8 mouse cellular contexts compared by ENCODE assay signal in the genomic region with DNA sequence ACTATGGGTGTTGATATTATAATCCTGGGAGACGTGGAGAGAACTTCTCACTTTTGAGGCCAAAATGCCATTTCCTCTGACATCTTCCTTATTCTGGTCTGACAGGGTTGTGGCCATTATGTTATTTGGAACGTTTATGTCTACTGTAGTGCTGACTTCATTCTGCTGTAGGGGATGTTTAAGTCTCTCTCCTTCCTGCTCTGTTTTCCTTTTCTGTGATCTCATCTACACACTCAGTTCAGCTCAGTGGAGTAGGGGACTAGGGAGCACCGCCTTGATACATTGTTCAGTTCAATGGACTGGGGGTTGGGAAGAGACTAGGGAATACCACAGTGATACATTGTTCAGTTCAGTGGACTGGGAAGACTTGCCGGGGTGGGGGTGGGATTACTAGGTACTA. TPM values are rescaled to one million over a fixed set of nuclear protein-coding genes. Genes with fewer than 3 reads are reported as not detected.
A peak's percentile ranks its signal among the peaks of the same experiment; 100 is the strongest.
DNase-seq lines count a peak whose midpoint lies in the region; ATAC-seq and TF ChIP-seq lines count a peak whose summit lies in the region.

No protein-coding gene starts in this region.

- TF ChIP-seq POLR2A in lung, adult 2 months (IDR thresholded peaks at IDR 0.05; ENCODE audit: borderline replicate concordance, extremely low read depth, low read depth, low read length) = no peak

- no peak overlapping the region for H3K4me2 ChIP-seq in forebrain, embryonic 13.5 days
- no peak overlapping the region for H3K4me2 ChIP-seq in forebrain, embryonic 15.5 days (replicated peaks)
- H3K4me2 ChIP-seq in lung, embryonic 14.5 days = no peak overlapping the region

- H3K4me3 ChIP-seq in forebrain, embryonic 13.5 days = no peak overlapping the region
- no peak overlapping the region for H3K4me3 ChIP-seq in forebrain, embryonic 15.5 days
- no peak overlapping the region for H3K4me3 ChIP-seq in lung, embryonic 14.5 days (ENCODE audit: low read depth, low read length)
- H3K4me3 ChIP-seq in lung, adult 2 months (replicated peaks; ENCODE audit: extremely low read depth, low read depth, low read length) = no peak overlapping the region

- no peak for TF ChIP-seq CTCF in lung, embryonic 14.5 days (IDR thresholded peaks at IDR 0.05; ENCODE audit: low read depth)
- TF ChIP-seq CTCF in lung, adult 2 months (IDR thresholded peaks at IDR 0.05; ENCODE audit: insufficient read depth, low read length) = no peak

- H3K9me3 ChIP-seq in forebrain, embryonic 13.5 days (replicated peaks) = no peaks in the 10 kb centered on the region
- H3K9me3 ChIP-seq in forebrain, embryonic 15.5 days = no peaks in the 10 kb centered on the region
- H3K9me3 ChIP-seq in lung, embryonic 14.5 days (ENCODE audit: low read depth, low read length) = no peaks in the 10 kb centered on the region

- ATAC-seq in forebrain, embryonic 13.5 days = 0 out of 2 replicates have a peak, but pooled peaks have one; percentile 24
- ATAC-seq in forebrain, embryonic 15.5 days (replicated peaks) = no peak
- ATAC-seq in lung, embryonic 14.5 days (ENCODE audit: insufficient read depth) = peak; percentile 43; the same call in 1 of the 2 replicates
- peak; percentile 45 for ATAC-seq in monocyte, adult 5-6 weeks (replicated peaks; ENCODE audit: insufficient number of reproducible peaks, low FRiP score, low TSS enrichment, poor library complexity, severe bottlenecking)

- H3K27me3 ChIP-seq in forebrain, embryonic 13.5 days = no peaks in the 10 kb centered on the region
- no peaks in the 10 kb centered on the region for H3K27me3 ChIP-seq in forebrain, embryonic 15.5 days
- no peaks in the 10 kb centered on the region for H3K27me3 ChIP-seq in lung, embryonic 14.5 days (ENCODE audit: insufficient read depth, low read length)

- 19% methylated on average over 4 of the region's 4 CpGs for WGBS in forebrain, embryonic 13.5 days
- WGBS in forebrain, embryonic 15.5 days = 15% methylated on average over 4 of the region's 4 CpGs
- WGBS in lung, embryonic 14.5 days = 40% methylated on average over 4 of the region's 4 CpGs
- WGBS in lung, adult 2 months = 23% methylated on average over 4 of the region's 4 CpGs

- H3K36me3 ChIP-seq in forebrain, embryonic 13.5 days (ENCODE audit: poor library complexity, severe bottlenecking) = peaks cover 3% of the 10 kb centered on the region; the same call in 1 of the 2 replicates
- H3K36me3 ChIP-seq in forebrain, embryonic 15.5 days = no peaks in the 10 kb centered on the region; the same call in 1 of the 2 replicates
- 0 out of 2 replicates have a peak, but pooled peaks cover under 1% of the 10 kb centered on the region for H3K36me3 ChIP-seq in lung, embryonic 14.5 days (ENCODE audit: insufficient read depth)

- peak; percentile 49 for DNase-seq in lung, embryonic 14.5 days
- DNase-seq in lung, adult 2 months = no peak
- DNase-seq in embryo, embryonic 10.5 days (ENCODE audit: low spot score) = peak; percentile 28
- no peak for DNase-seq in urinary bladder, postnatal 10 days (ENCODE audit: low spot score)
- DNase-seq in adrenal gland, postnatal 36 days = no peak

- H3K9ac ChIP-seq in forebrain, embryonic 13.5 days = no peak overlapping the region
- H3K9ac ChIP-seq in forebrain, embryonic 15.5 days (replicated peaks) = no peak overlapping the region
- H3K9ac ChIP-seq in lung, embryonic 14.5 days = no peak overlapping the region

- peaks cover 44% of the 10 kb centered on the region for H3K4me1 ChIP-seq in forebrain, embryonic 13.5 days
- peaks cover 48% of the 10 kb centered on the region for H3K4me1 ChIP-seq in forebrain, embryonic 15.5 days
- H3K4me1 ChIP-seq in lung, embryonic 14.5 days (ENCODE audit: insufficient read depth) = 0 out of 2 replicates have a peak, but pooled peaks cover 13% of the 10 kb centered on the region
- H3K4me1 ChIP-seq in lung, adult 2 months (ENCODE audit: control insufficient read depth, insufficient read depth, low read length) = peaks cover 37% of the 10 kb centered on the region

- no peak overlapping the region for H3K27ac ChIP-seq in forebrain, embryonic 13.5 days
- H3K27ac ChIP-seq in forebrain, embryonic 15.5 days (replicated peaks) = no peak overlapping the region; the same call in 1 of the 2 replicates
- H3K27ac ChIP-seq in lung, embryonic 14.5 days (ENCODE audit: low read depth) = 0 out of 2 replicates have a peak overlapping the region, but pooled peaks have one; percentile 2

RNA-seq across cellular contexts. Expression of a gene that starts 7.4 kb away (rescaled TPM):
- 36.9 and 39.3 TPM in 2 replicates for polyA plus RNA-seq in forebrain, embryonic 13.5 days (2015; fragmentation: Nextera tagmentation; extraction: Ambion mirVana)
- polyA plus RNA-seq in forebrain, embryonic 15.5 days (2015; fragmentation: Nextera tagmentation; extraction: Ambion mirVana) = 50.2 and 57.3 TPM in 2 replicates
- 25.3 and 25.9 TPM in 2 replicates for polyA plus RNA-seq in lung, embryonic 14.5 days (2014; fragmentation: Nextera tagmentation; extraction: Ambion mirVana)
- polyA plus RNA-seq in lung, adult 2 months (2012; rRNA removed) = 18.0 and 18.2 TPM in 2 replicates
- 89.7 to 130 TPM (median 103 TPM) in 3 replicates for total RNA-seq in monocyte, adult 5-6 weeks (2017)
- total RNA-seq in adrenal gland, postnatal 36 days (2021) = 10 to 100 TPM; 24.1 to 25.7 TPM

Comparison
In these comparisons a context has a peak if more than half of its experiments do, and no peak if none do; other contexts are left out.
1. DNase-seq: peak in lung, embryonic 14.5 days (single experiment) and embryo, embryonic 10.5 days (single experiment); none in lung, adult 2 months (single experiment), urinary bladder, postnatal 10 days (single experiment) and adrenal gland, postnatal 36 days (0 of 2).